In genomic region chr14:61056962-61057361, GRCm38 (mm10) we compare ENCODE assay signal across 10 mouse cellular contexts. TPM values are rescaled to one million over a fixed set of nuclear protein-coding genes. Genes with fewer than 3 reads are reported as not detected.
DNase-seq lines count a peak whose midpoint lies in the region; ATAC-seq and TF ChIP-seq lines count a peak whose summit lies in the region.
"Had no signal": no experiment of that assay in that cellular context is flagged by ENCODE, and none has a peak within 500 bp of the region (broad histone marks: within the 10 kb centered on the region; RNA-seq: fewer than 3 reads in every experiment).

No protein-coding gene starts in this region.

- peak; percentile 46 for ATAC-seq in forebrain, postnatal 0 days
- ATAC-seq in liver, embryonic 16.5 days (ENCODE audit: low read depth) = no peak

- H3K27me3 ChIP-seq in forebrain, postnatal 0 days (ENCODE audit: insufficient read depth, low read length) = no peaks in the 10 kb centered on the region
- peaks cover 14% of the 10 kb centered on the region for H3K27me3 ChIP-seq in liver, embryonic 16.5 days (ENCODE audit: control insufficient read depth, insufficient read depth, low read depth, low read length)
- H3K27me3 ChIP-seq in kidney, adult 2 months (replicated peaks; ENCODE audit: control insufficient read depth, insufficient read depth, low read length) = peaks cover 2% of the 10 kb centered on the region; the same call in 1 of the 2 replicates

- peak; percentile 59 for DNase-seq in embryo, embryonic 10.5 days (ENCODE audit: low spot score)
- no peak for DNase-seq in embryo, embryonic 11 days
- DNase-seq in CD4-positive helper T cell, adult 2 months (ENCODE audit: low read depth, low spot score) = peak; percentile 81
- DNase-seq in forebrain, postnatal 0 days = no peak
- no peak for DNase-seq in frontal cortex, postnatal 36 days (ENCODE audit: low spot score in 2 of 2)
- no peak for DNase-seq in kidney, adult 2 months
- DNase-seq in ovary, postnatal 10 days (ENCODE audit: low spot score) = no peak
- DNase-seq: kidney, adult 8-10 months; right cerebral cortex, adult 18-20 months had no signal

- H3K4me3 ChIP-seq in forebrain, postnatal 0 days (ENCODE audit: low read depth, low read length) = peak overlapping the region; percentile 27
- H3K4me3 ChIP-seq in liver, embryonic 16.5 days (ENCODE audit: low read depth, low read length) = no peak overlapping the region
- H3K4me3 ChIP-seq in kidney, adult 2 months (ENCODE audit: insufficient read depth, low read depth, low read length) = no peak overlapping the region

- no peaks in the 10 kb centered on the region for H3K9me3 ChIP-seq in forebrain, postnatal 0 days (ENCODE audit: low read length)
- H3K9me3 ChIP-seq in liver, embryonic 16.5 days (replicated peaks; ENCODE audit: control insufficient read depth, low read length) = no peaks in the 10 kb centered on the region

- no peak for TF ChIP-seq POLR2A in kidney, adult 2 months (IDR thresholded peaks at IDR 0.05; ENCODE audit: low read depth, low read length)

- no peaks in the 10 kb centered on the region for H3K36me3 ChIP-seq in forebrain, postnatal 0 days (ENCODE audit: insufficient read depth)
- H3K36me3 ChIP-seq in liver, embryonic 16.5 days (ENCODE audit: control insufficient read depth, insufficient read depth) = no peaks in the 10 kb centered on the region
- H3K36me3 ChIP-seq in kidney, adult 2 months (ENCODE audit: control insufficient read depth, insufficient read depth, low read length) = no peaks in the 10 kb centered on the region

- no peak for TF ChIP-seq CTCF in forebrain, postnatal 0 days (IDR thresholded peaks at IDR 0.05; ENCODE audit: low read depth)
- TF ChIP-seq CTCF in kidney, adult 2 months (conservative IDR thresholded peaks at IDR 0.05; ENCODE audit: insufficient read depth, insufficient read length, low read depth, low read length) = no peak

- peaks cover 11% of the 10 kb centered on the region for H3K4me1 ChIP-seq in forebrain, postnatal 0 days (ENCODE audit: insufficient read depth)
- no peaks in the 10 kb centered on the region for H3K4me1 ChIP-seq in liver, embryonic 16.5 days (ENCODE audit: control insufficient read depth, low read depth, low read length)
- H3K4me1 ChIP-seq in kidney, adult 2 months (ENCODE audit: control insufficient read depth, insufficient read depth, low read length) = no peaks in the 10 kb centered on the region

- H3K4me2 ChIP-seq in forebrain, postnatal 0 days (ENCODE audit: low read depth) = peak overlapping the region; percentile 50
- peak overlapping the region; percentile 35 for H3K4me2 ChIP-seq in liver, embryonic 16.5 days (ENCODE audit: low read depth, low read length)

- H3K27ac ChIP-seq in forebrain, postnatal 0 days (ENCODE audit: low read depth, low read length) = no peak overlapping the region
- no peak overlapping the region for H3K27ac ChIP-seq in liver, embryonic 16.5 days (ENCODE audit: low read length)
- H3K27ac ChIP-seq in kidney, adult 2 months (ENCODE audit: insufficient read depth, low read depth, low read length) = no peak overlapping the region

- peak overlapping the region; percentile 40; the same call in 1 of the 2 replicates for H3K9ac ChIP-seq in forebrain, postnatal 0 days
- no peak overlapping the region for H3K9ac ChIP-seq in liver, embryonic 16.5 days (ENCODE audit: low read depth, low read length)

- WGBS in forebrain, postnatal 0 days = 25% methylated on average over 11 of the region's 11 CpGs
- 4% methylated on average over 11 of the region's 11 CpGs for WGBS in liver, embryonic 16.5 days (ENCODE audit: insufficient replicate concordance)
- WGBS in kidney, adult 2 months = 20% methylated on average over 11 of the region's 11 CpGs

RNA-seq across cellular contexts. Expression of gene Tnfrsf19, which starts 10.7 kb away (rescaled TPM):
- 59.5 and 63.1 TPM in 2 replicates for total RNA-seq in forebrain, postnatal 0 days (2014; rRNA removed)
- polyA plus RNA-seq in forebrain, postnatal 0 days (2015; fragmentation: Nextera tagmentation; extraction: Ambion mirVana) = 52.7 and 56.0 TPM in 2 replicates
- polyA plus RNA-seq in liver, embryonic 16.5 days (2015; fragmentation: Nextera tagmentation; extraction: Ambion mirVana) = 4.7 and 5.1 TPM in 2 replicates
- 2.6 and 2.7 TPM in 2 replicates for polyA plus RNA-seq in kidney, adult 2 months (2012; rRNA removed)

Comparison
In these comparisons a context has a peak if more than half of its experiments do, and no peak if none do; other contexts are left out.
1. DNase-seq: peak in embryo, embryonic 10.5 days (single experiment) and CD4-positive helper T cell, adult 2 months (single experiment); none in embryo, embryonic 11 days (single experiment), forebrain, postnatal 0 days (single experiment), frontal cortex, postnatal 36 days (0 of 2), kidney, adult 2 months (single experiment) and ovary, postnatal 10 days (single experiment).